Mouse (Mus musculus): ENCODE results near the gene Tnik.

- no peak for TF ChIP-seq GATA1 (IDR thresholded peaks at IDR 0.05; ENCODE audit: borderline replicate concordance, low read length)
- TF ChIP-seq FLI1 (IDR thresholded peaks at IDR 0.05; ENCODE audit: low read length): no peak
Observed at GRCm38 (mm10) chr3:28617008-28617627, 354.1 kb downstream of the Tnik start.
